Mouse (Mus musculus) liver, embryonic 14.5 days (tissue): ENCODE results near the gene Tbx2. TPM values are rescaled to one million over a fixed set of nuclear protein-coding genes. Genes with fewer than 3 reads are reported as not detected.

Source experiments
- ATAC-seq: fragments of 200-750 bp; cut with Nextera tagmentation; 2 replicates; pipeline ENCODE4 v1.8.0; 2017; ENCODE audit warnings: moderate number of reproducible peaks, mild to moderate bottlenecking, moderate library complexity; ENCODE audit not compliant: insufficient read depth
- DNase-seq, 3 experiments: peaks; one replicate each; pipeline ENCODE4 v3.0.0-alpha.2; 2012 to 2013; ENCODE audit warnings: low read depth in 3 of 3, low spot score in 3 of 3
- H3K27ac ChIP-seq: fragments of 300-500 bp; sonication (generic); 2 replicates; pipeline ENCODE4 v1.5.1; 2014; ENCODE audit warnings: moderate library complexity, mild to moderate bottlenecking, control low read depth, inconsistent platforms
- H3K27me3 ChIP-seq: fragments of 300-500 bp; sonication (generic); 2 replicates; pipeline ENCODE4 v1.6.1; 2014; ENCODE audit warnings: mild to moderate bottlenecking, low read length, moderate library complexity; ENCODE audit not compliant: control insufficient read depth, insufficient read depth
- H3K36me3 ChIP-seq: fragments of 300-500 bp; sonication (generic); replicated peaks from 2 replicates; pipeline ENCODE4 v1.6.1; 2014; ENCODE audit warnings: low read depth; ENCODE audit not compliant: control insufficient read depth, insufficient read depth
- H3K4me1 ChIP-seq, 2 experiments: fragments of 200-500 bp in 1 of 2; fragments of 300-500 bp in 1 of 2; sonication (generic) in 1 of 2; replicated peaks; 2 replicates each; pipeline ENCODE4 v1.6.1; 2012 to 2014; ENCODE audit warnings: antibody characterized with exemption in 1 of 2, inconsistent platforms in 1 of 2, low read length in 1 of 2; ENCODE audit not compliant: control insufficient read depth in 2 of 2, insufficient read depth in 2 of 2
- H3K4me2 ChIP-seq: fragments of 300-500 bp; sonication (generic); 2 replicates; pipeline ENCODE4 v1.6.1; 2014; ENCODE audit warnings: low read depth, mild to moderate bottlenecking, control low read depth, moderate library complexity
- H3K4me3 ChIP-seq, 2 experiments: fragments of 200-500 bp in 1 of 2; fragments of 300-500 bp in 1 of 2; sonication (generic) in 1 of 2; 2 replicates each; pipeline ENCODE4 v1.5.1; 2012 to 2014; ENCODE audit warnings: low read depth in 2 of 2, low read length in 2 of 2, mild to moderate bottlenecking in 2 of 2, control low read depth in 1 of 2, inconsistent platforms in 1 of 2, moderate library complexity in 1 of 2; ENCODE audit not compliant: insufficient read depth in 1 of 2
- H3K9ac ChIP-seq: fragments of 300-500 bp; sonication (generic); replicated peaks from 2 replicates; pipeline ENCODE4 v1.6.1; 2014; ENCODE audit warnings: mild to moderate bottlenecking, control low read depth, moderate library complexity
- H3K9me3 ChIP-seq: fragments of 300-500 bp; sonication (generic); 2 replicates; pipeline ENCODE4 v1.6.1; 2016; ENCODE audit warnings: low read length, mixed read lengths; ENCODE audit not compliant: control insufficient read depth
- CTCF ChIP-seq: IDR thresholded peaks from 2 replicates; pipeline ENCODE4 v1.5.1; 2016; ENCODE audit warnings: antibody characterized with exemption, low read depth, control low read depth
- EP300 ChIP-seq: IDR thresholded peaks from 2 replicates; pipeline ENCODE4 v1.6.1; 2016; ENCODE audit warnings: antibody characterized with exemption, low read depth
- WGBS: fragments of 180-500 bp; shearing (Covaris S2); extraction: QIAGEN DNeasy Blood & Tissue Kit; methylation state at CpG from one replicate; pipeline ENCODE4 v1.1.7; 2014; ENCODE audit not compliant: insufficient replicate concordance; 5-methylcytosine and 5-hydroxymethylcytosine counted together
- polyA plus RNA-seq, 2 experiments: library from polyadenylated mRNA; depleted of rRNA in 1 of 2; stranded (reverse) in 1 of 2; unstranded in 1 of 2; fragments of >200 nt; fragmentation: Nextera tagmentation in 1 of 2; extraction: Ambion mirVana in 1 of 2; gene quantifications; 2 replicates each; pipeline versions ENCODE4 v1.2.1 to v1.2.3; 2012 to 2014

Tbx2 gene
- polyA plus RNA-seq, 2 experiments = 0.15 to 0.97 TPM

- no peaks in the 10 kb centered on the region for H3K36me3 ChIP-seq
- 55% methylated on average over 4 of the region's 4 CpGs for WGBS
- ATAC-seq = no peak
- peaks cover 0 to 5% of the 10 kb centered on the region in 2 experiments; a peak in 2 of 4 replicates for H3K4me1 ChIP-seq
- no peaks in the 10 kb centered on the region for H3K9me3 ChIP-seq
- no peaks in the 10 kb centered on the region for H3K27me3 ChIP-seq
- no peak overlapping the region for H3K4me2 ChIP-seq
- no peak overlapping the region for H3K27ac ChIP-seq
- no peak overlapping the region for H3K4me3 ChIP-seq
- no peak overlapping the region for H3K9ac ChIP-seq
- DNase-seq = no peak
- no peak for TF ChIP-seq EP300
- TF ChIP-seq CTCF = no peak
Observed at GRCm38 (mm10) chr11:85814678-85815077, 17.7 kb upstream of the Tbx2 start.

- H3K4me1 ChIP-seq = peaks cover 0 to 3% of the 10 kb centered on the region in 2 experiments; a peak in 1 of 4 replicates
- ATAC-seq (no peak), DNase-seq (no peak)
- no peak overlapping the region for H3K9ac ChIP-seq
- H3K27ac ChIP-seq = no peak overlapping the region
- H3K4me2 ChIP-seq = no peak overlapping the region
- H3K36me3 ChIP-seq = no peaks in the 10 kb centered on the region
- TF ChIP-seq CTCF (no peak), EP300 (no peak)
- no peaks in the 10 kb centered on the region for H3K27me3 ChIP-seq
- H3K4me3 ChIP-seq = no peak overlapping the region
- 72% methylated on average over 5 of the region's 5 CpGs for WGBS
- H3K9me3 ChIP-seq = no peaks in the 10 kb centered on the region
Observed at GRCm38 (mm10) chr11:85816471-85816870, 15.9 kb upstream of the Tbx2 start.

- ATAC-seq (no peak), DNase-seq (no peak)
- Histone ChIP-seq H3K4me1 (peaks cover 2 to 3% of the 10 kb centered on the region in 2 experiments; a peak in 2 of 4 replicates), H3K4me2 (no peak overlapping the region), H3K4me3 (no peak overlapping the region), H3K9me3 (no peaks in the 10 kb centered on the region), H3K27me3 (no peaks in the 10 kb centered on the region), H3K9ac (no peak overlapping the region), H3K27ac (no peak overlapping the region), H3K36me3 (no peaks in the 10 kb centered on the region)
- TF ChIP-seq EP300 (no peak), CTCF (no peak)
- whole genome bisulfite sequencing = 59% methylated on average over 3 of the region's 3 CpGs
Observed at GRCm38 (mm10) chr11:85818401-85818800, 13.9 kb upstream of the Tbx2 start.

GRCm38 (mm10) chr11:85820959-85821358 lies 11.4 kb upstream of the Tbx2 start:
- no peak overlapping the region for H3K9ac ChIP-seq
- no peak overlapping the region for H3K4me3 ChIP-seq
- H3K4me2 ChIP-seq = no peak overlapping the region
- TF ChIP-seq EP300 (no peak), CTCF (no peak)
- H3K27ac ChIP-seq = no peak overlapping the region
- ATAC-seq = no peak
- peaks cover 2 to 3% of the 10 kb centered on the region in 2 experiments; a peak in 2 of 4 replicates for H3K4me1 ChIP-seq
- 72% methylated on average over 3 of the region's 3 CpGs for WGBS
- H3K36me3 ChIP-seq = no peaks in the 10 kb centered on the region
- H3K9me3 ChIP-seq = no peaks in the 10 kb centered on the region
- no peak for DNase-seq
- H3K27me3 ChIP-seq = peaks cover 12% of the 10 kb centered on the region

- Histone ChIP-seq H3K27ac (no peak overlapping the region), H3K36me3 (no peaks in the 10 kb centered on the region), H3K4me2 (no peak overlapping the region), H3K4me1 (peaks cover 2 to 3% of the 10 kb centered on the region in 2 experiments; a peak in 2 of 4 replicates), H3K4me3 (no peak overlapping the region), H3K9ac (no peak overlapping the region), H3K27me3 (peaks cover 19% of the 10 kb centered on the region), H3K9me3 (no peaks in the 10 kb centered on the region)
- ATAC-seq (no peak), DNase-seq (no peak)
- WGBS = 67% methylated on average over 9 of the region's 9 CpGs
- TF ChIP-seq CTCF = no peak
- no peak for TF ChIP-seq EP300
Observed at GRCm38 (mm10) chr11:85821659-85822058, 10.7 kb upstream of the Tbx2 start.
